Mouse (Mus musculus) heart, postnatal 0 days (tissue): Measurements from ENCODE around the gene Plb1.

Experiments used
- CTCF ChIP-seq: IDR thresholded peaks from 2 replicates; pipeline ENCODE4 v1.5.1; 2016; ENCODE audit warnings: antibody characterized with exemption, control low read depth, low read depth
- EP300 ChIP-seq: IDR thresholded peaks from 2 replicates; pipeline ENCODE4 v1.6.1; 2016; ENCODE audit warnings: antibody characterized with exemption, low read depth

- TF ChIP-seq EP300 = no peak
- no peak for TF ChIP-seq CTCF
Measured at GRCm38 (mm10) chr5:32192016-32192845, 40.3 kb upstream of the Plb1 start.
